Mouse (Mus musculus): ENCODE measurements at regions not wholly inside any gene's neighbourhood (a gene's known extent, or its start where the extent isn't known, plus 50 kb on each side); places are given as distances from the start of the nearest gene placed in this dataset.
"Not testable (repeated sequence)": the region's sequence is repeated elsewhere in the genome, so short reads cannot be mapped to it uniquely, and the experiment has no call there.

GRCm38 (mm10) chr16:69937514-69938194 lies 74.1 kb upstream of the Speer2 start:
- no peak for DNase-seq

- DNase-seq = no peak
Observed at GRCm38 (mm10) chr16:69943635-69944034, 80.1 kb upstream of the Speer2 start.

- DNase-seq = no peak
Observed at GRCm38 (mm10) chr16:69948783-69949182, 85.2 kb upstream of the Speer2 start.

- DNase-seq = no peak
Observed at GRCm38 (mm10) chr16:69949339-69949738, 85.8 kb upstream of the Speer2 start.

- no peak for DNase-seq
Observed at GRCm38 (mm10) chr16:69951581-69951980, 88.0 kb upstream of the Speer2 start.

GRCm38 (mm10) chr16:69966561-69966960 lies 103.0 kb upstream of the Speer2 start:
- DNase-seq = not testable (repeated sequence)

GRCm38 (mm10) chr16:69979813-69980527 lies 116.4 kb upstream of the Speer2 start:
- DNase-seq = no peak

GRCm38 (mm10) chr16:69984320-69984719 lies 120.8 kb upstream of the Speer2 start:
- no peak for DNase-seq

GRCm38 (mm10) chr16:69991907-69992470 lies 128.4 kb upstream of the Speer2 start:
- no peak for DNase-seq

GRCm38 (mm10) chr16:69992715-69993114 lies 129.2 kb upstream of the Speer2 start:
- DNase-seq = no peak

GRCm38 (mm10) chr16:70006863-70007262 lies 143.3 kb upstream of the Speer2 start:
- DNase-seq = no peak

- DNase-seq = no peak
Observed at GRCm38 (mm10) chr16:70016980-70017379, 153.4 kb upstream of the Speer2 start.

GRCm38 (mm10) chr16:70019564-70019963 lies 156.0 kb upstream of the Speer2 start:
- no peak for DNase-seq

GRCm38 (mm10) chr16:70021436-70021835 lies 157.9 kb upstream of the Speer2 start:
- DNase-seq = no peak

GRCm38 (mm10) chr16:70028649-70029048 lies 165.1 kb upstream of the Speer2 start:
- no peak for DNase-seq

- no peak for DNase-seq
Observed at GRCm38 (mm10) chr16:70045547-70045946, 182.0 kb upstream of the Speer2 start.

- DNase-seq = no peak
Observed at GRCm38 (mm10) chr16:70046009-70046408, 182.5 kb upstream of the Speer2 start.

- no peak for DNase-seq
Observed at GRCm38 (mm10) chr16:70049850-70050249, 186.3 kb upstream of the Speer2 start.

- DNase-seq = no peak
Observed at GRCm38 (mm10) chr16:70071471-70071870, 207.9 kb upstream of the Speer2 start.

- no peak for DNase-seq
Observed at GRCm38 (mm10) chr16:70073740-70074139, 210.2 kb upstream of the Speer2 start.

- DNase-seq = no peak
Observed at GRCm38 (mm10) chr16:70079497-70079896, 216.0 kb upstream of the Speer2 start.

- no peak for DNase-seq
Observed at GRCm38 (mm10) chr16:70091291-70091690, 222.5 kb upstream of the Gbe1 start.

- DNase-seq = no peak
Observed at GRCm38 (mm10) chr16:70091963-70092362, 221.8 kb upstream of the Gbe1 start.

GRCm38 (mm10) chr16:70093224-70093623 lies 220.5 kb upstream of the Gbe1 start:
- no peak for DNase-seq
